ENCODE assay signal across 35 mouse cellular contexts in genomic region chr5:22559801-22560200, GRCm38 (mm10).
"Had no signal": no experiment of that assay in that cellular context is flagged by ENCODE, and none has a peak within 500 bp of the region (broad histone marks: within the 10 kb centered on the region; RNA-seq: fewer than 3 reads in every experiment).

No protein-coding gene starts in this region.

- H3K4me2 ChIP-seq: heart, embryonic 11.5 days; heart, embryonic 12.5 days; heart, embryonic 13.5 days; heart, embryonic 15.5 days; hindbrain, embryonic 12.5 days; hindbrain, embryonic 13.5 days; hindbrain, embryonic 14.5 days; hindbrain, embryonic 15.5 days; intestine, embryonic 15.5 days; kidney, embryonic 15.5 days had no signal

- H3K36me3 ChIP-seq: heart, embryonic 15.5 days; hindbrain, embryonic 10.5 days; hindbrain, embryonic 12.5 days; hindbrain, embryonic 15.5 days; intestine, embryonic 15.5 days had no signal

- DNase-seq: heart, postnatal 10 days; heart, postnatal 14 days; heart, postnatal 36 days; heart, postnatal 4 days; kidney, adult 11 months; kidney, adult 18-20 months; kidney, adult 2 months; kidney, adult 8-10 months; kidney, adult 9 months; kidney, postnatal 10 days; kidney, postnatal 14 days; kidney, postnatal 25 days; kidney, postnatal 36 days; kidney, postnatal 4 days; layer of hippocampus, adult 9-11 months; layer of hippocampus, postnatal 36 days had no signal

- H3K27me3 ChIP-seq: heart, embryonic 12.5 days; heart, embryonic 13.5 days; heart, embryonic 15.5 days; hindbrain, embryonic 12.5 days; hindbrain, embryonic 13.5 days; hindbrain, embryonic 15.5 days; intestine, embryonic 15.5 days; kidney, embryonic 15.5 days had no signal

- H3K9me3 ChIP-seq: heart, embryonic 10.5 days; heart, embryonic 13.5 days; heart, embryonic 15.5 days; hindbrain, embryonic 12.5 days; hindbrain, embryonic 13.5 days; hindbrain, embryonic 15.5 days; intestine, embryonic 15.5 days; kidney, embryonic 15.5 days had no signal

- ATAC-seq: hindbrain, embryonic 16.5 days; hindbrain, postnatal 0 days; inflammation-experienced regulatory T-cells, adult 6 months; intestine, embryonic 15.5 days; intestine, embryonic 16.5 days; intestine, postnatal 0 days had no signal

- H3K9ac ChIP-seq: heart, embryonic 12.5 days; heart, embryonic 13.5 days; heart, embryonic 15.5 days; hindbrain, embryonic 12.5 days; hindbrain, embryonic 13.5 days; hindbrain, embryonic 14.5 days; hindbrain, embryonic 15.5 days; intestine, embryonic 15.5 days; kidney, embryonic 15.5 days had no signal

- H3K4me3 ChIP-seq: heart, embryonic 10.5 days; heart, embryonic 12.5 days; heart, embryonic 13.5 days; heart, embryonic 15.5 days; hindbrain, embryonic 10.5 days; hindbrain, embryonic 12.5 days; hindbrain, embryonic 13.5 days; hindbrain, embryonic 15.5 days; intestine, embryonic 15.5 days; kidney, embryonic 15.5 days; layer of hippocampus, adult 2 months had no signal

- H3K27ac ChIP-seq: heart, embryonic 10.5 days; heart, embryonic 13.5 days; heart, embryonic 15.5 days; hindbrain, embryonic 10.5 days; hindbrain, embryonic 12.5 days; hindbrain, embryonic 13.5 days; hindbrain, embryonic 14.5 days; hindbrain, embryonic 15.5 days; hindbrain, postnatal 0 days; intestine, embryonic 15.5 days; kidney, embryonic 15.5 days; kidney, postnatal 0 days; layer of hippocampus, adult 2 months had no signal

- H3K4me1 ChIP-seq: heart, embryonic 10.5 days; heart, embryonic 12.5 days; heart, embryonic 13.5 days; heart, embryonic 15.5 days; hindbrain, embryonic 10.5 days; hindbrain, embryonic 12.5 days; hindbrain, embryonic 13.5 days; hindbrain, embryonic 15.5 days; intestine, embryonic 15.5 days; kidney, embryonic 15.5 days had no signal
